Mouse (Mus musculus): ENCODE measurements around the gene Gnl1. TPM values are rescaled to one million over a fixed set of nuclear protein-coding genes. Genes with fewer than 3 reads are reported as not detected.

Gnl1 gene
- polyA plus RNA-seq, 1 experiment from 2014 or later = 61.5 TPM

MicroRNA genes within 50 kb of the gene (microRNA counts, 519-probe panel; counts per million panel counts)
- microRNA mmu-miR-877 = 1,630 counts per million, percentile 17 among the panel's probes with 10 or more counts

Small RNA genes within 50 kb of the gene (microRNA-seq; reads per million reads assigned to microRNA genes)
- gene Mir877 (ENCODE audit: borderline number of aligned reads) = 42.1 reads per million, percentile 43 among the genes with 10 or more reads in this experiment

Other genes with a start within 250 kb of the Gnl1 start
- gene Ier3, start 158.2 kb upstream of the Gnl1 start, polyA plus RNA-seq (2015; fragmentation: Nextera tagmentation; extraction: Ambion mirVana) = 28.7 and 30.2 TPM in 2 replicates
- gene Flot1, start 156.6 kb upstream of the Gnl1 start, polyA plus RNA-seq (2015; fragmentation: Nextera tagmentation; extraction: Ambion mirVana) = 64.4 and 72.6 TPM in 2 replicates
- 823 TPM in 2 replicates for gene Tubb5, start 141.5 kb upstream of the Gnl1 start, polyA plus RNA-seq (2015; fragmentation: Nextera tagmentation; extraction: Ambion mirVana)
- 12.0 and 16.1 TPM in 2 replicates for gene Mdc1, start 138.3 kb upstream of the Gnl1 start, polyA plus RNA-seq (2015; fragmentation: Nextera tagmentation; extraction: Ambion mirVana)
- 53.2 and 55.2 TPM in 2 replicates for gene Nrm, start 118.5 kb upstream of the Gnl1 start, polyA plus RNA-seq (2015; fragmentation: Nextera tagmentation; extraction: Ambion mirVana)
- gene Ppp1r18, start 114.3 kb upstream of the Gnl1 start, polyA plus RNA-seq (2015; fragmentation: Nextera tagmentation; extraction: Ambion mirVana) = 28.5 and 30.3 TPM in 2 replicates
- 40.7 and 50.6 TPM in 2 replicates for gene Dhx16, start 100.0 kb upstream of the Gnl1 start, polyA plus RNA-seq (2015; fragmentation: Nextera tagmentation; extraction: Ambion mirVana)
- gene 2310061I04Rik, start 82.4 kb upstream of the Gnl1 start, polyA plus RNA-seq (2015; fragmentation: Nextera tagmentation; extraction: Ambion mirVana) = 22.3 and 23.9 TPM in 2 replicates
- 64.5 and 77.7 TPM in 2 replicates for gene Atat1, start 69.8 kb upstream of the Gnl1 start, polyA plus RNA-seq (2015; fragmentation: Nextera tagmentation; extraction: Ambion mirVana)
- 72.5 and 75.7 TPM in 2 replicates for gene Mrps18b, start 63.5 kb upstream of the Gnl1 start, polyA plus RNA-seq (2015; fragmentation: Nextera tagmentation; extraction: Ambion mirVana)
- 39.2 and 39.5 TPM in 2 replicates for gene Ppp1r10, start 63.4 kb upstream of the Gnl1 start, polyA plus RNA-seq (2015; fragmentation: Nextera tagmentation; extraction: Ambion mirVana)
- 89.0 and 92.2 TPM in 2 replicates for gene Abcf1, start 10.1 kb upstream of the Gnl1 start, polyA plus RNA-seq (2015; fragmentation: Nextera tagmentation; extraction: Ambion mirVana)
- 37.8 and 41.4 TPM in 2 replicates for gene Prr3, start 385 bp downstream of the Gnl1 start, polyA plus RNA-seq (2015; fragmentation: Nextera tagmentation; extraction: Ambion mirVana)
- gene H2-T24, start 40.7 kb downstream of the Gnl1 start, polyA plus RNA-seq (2015; fragmentation: Nextera tagmentation; extraction: Ambion mirVana) = 3.0 and 3.7 TPM in 2 replicates
- gene H2-T23, start 53.0 kb downstream of the Gnl1 start, polyA plus RNA-seq (2015; fragmentation: Nextera tagmentation; extraction: Ambion mirVana) = 24.9 and 26.4 TPM in 2 replicates
- 26.8 and 27.2 TPM in 2 replicates for gene H2-T22, start 62.9 kb downstream of the Gnl1 start, polyA plus RNA-seq (2015; fragmentation: Nextera tagmentation; extraction: Ambion mirVana)
- 0.11 TPM in 1 of 2 replicates, not detected in the other for gene Gm6034, start 63.1 kb downstream of the Gnl1 start, polyA plus RNA-seq (2015; fragmentation: Nextera tagmentation; extraction: Ambion mirVana)
- 0.12 TPM in 1 of 2 replicates, not detected in the other for gene Gm11127, start 78.5 kb downstream of the Gnl1 start, polyA plus RNA-seq (2015; fragmentation: Nextera tagmentation; extraction: Ambion mirVana)
- not detected in 2 replicates for gene Gm19684, start 141.8 kb downstream of the Gnl1 start, polyA plus RNA-seq (2015; fragmentation: Nextera tagmentation; extraction: Ambion mirVana)
- not detected in 2 replicates for gene Gm7030, start 149.6 kb downstream of the Gnl1 start, polyA plus RNA-seq (2015; fragmentation: Nextera tagmentation; extraction: Ambion mirVana)
- 0.33 TPM in 1 of 2 replicates, not detected in the other for gene Gm8909, start 188.7 kb downstream of the Gnl1 start, polyA plus RNA-seq (2015; fragmentation: Nextera tagmentation; extraction: Ambion mirVana)
- not detected in 2 replicates for gene H2-T3, start 210.4 kb downstream of the Gnl1 start, polyA plus RNA-seq (2015; fragmentation: Nextera tagmentation; extraction: Ambion mirVana)

All from embryonic facial prominence, embryonic 15.5 days (tissue).